Mouse (Mus musculus): ENCODE measurements at regions not wholly inside any gene's neighbourhood (a gene's known extent, or its start where the extent isn't known, plus 50 kb on each side); places are given as distances from the start of the nearest gene placed in this dataset.

GRCm38 (mm10) chr1:64374286-64375071 lies 158.0 kb upstream of the Creb1 start:
- intact Hi-C loops (cut with DNase I) = no loop called here

GRCm38 (mm10) chr1:64364095-64364494 lies 168.3 kb upstream of the Creb1 start:
- intact Hi-C loops (cut with DNase I) = no loop called here

- intact Hi-C loops (cut with DNase I) = no loop called here
Measured at GRCm38 (mm10) chr1:64361959-64362638, 170.3 kb upstream of the Creb1 start.

GRCm38 (mm10) chr1:64343268-64343667 lies 189.2 kb upstream of the Creb1 start:
- intact Hi-C loops (cut with DNase I) = no loop called here

GRCm38 (mm10) chr1:64341596-64341995 lies 190.8 kb upstream of the Creb1 start:
- intact Hi-C loops (cut with DNase I) = no loop called here

GRCm38 (mm10) chr1:64338575-64338961 lies 193.9 kb upstream of the Creb1 start:
- intact Hi-C loops (cut with DNase I) = no loop called here

- intact Hi-C loops (cut with DNase I) = no loop called here
Measured at GRCm38 (mm10) chr1:64337619-64338574, 194.5 kb upstream of the Creb1 start.

GRCm38 (mm10) chr1:64331566-64331965 lies 200.9 kb upstream of the Creb1 start:
- intact Hi-C loops (cut with DNase I) = no loop called here

- intact Hi-C loops (cut with DNase I) = no loop called here
Measured at GRCm38 (mm10) chr1:64330721-64331120, 201.7 kb upstream of the Creb1 start.

GRCm38 (mm10) chr1:64322197-64322596 lies 200.1 kb upstream of the Klf7 start:
- intact Hi-C loops (cut with DNase I) = loop anchor here (10.0 kb wide), 1 partner anchor 93 kb away; no protein-coding TSS in a partner anchor

GRCm38 (mm10) chr1:64319155-64319582 lies 197.1 kb upstream of the Klf7 start:
- intact Hi-C loops (cut with DNase I) = no loop called here

GRCm38 (mm10) chr1:64318440-64319154 lies 196.5 kb upstream of the Klf7 start:
- intact Hi-C loops (cut with DNase I) = no loop called here

GRCm38 (mm10) chr1:64317032-64317636 lies 195.1 kb upstream of the Klf7 start:
- intact Hi-C loops (cut with DNase I) = no loop called here

- intact Hi-C loops (cut with DNase I) = no loop called here
Measured at GRCm38 (mm10) chr1:64311371-64311770, 189.3 kb upstream of the Klf7 start.

- intact Hi-C loops (cut with DNase I) = no loop called here
Measured at GRCm38 (mm10) chr1:64308560-64308959, 186.5 kb upstream of the Klf7 start.

- intact Hi-C loops (cut with DNase I) = no loop called here
Measured at GRCm38 (mm10) chr1:64308088-64308487, 186.0 kb upstream of the Klf7 start.

- intact Hi-C loops (cut with DNase I) = no loop called here
Measured at GRCm38 (mm10) chr1:64305427-64306213, 183.5 kb upstream of the Klf7 start.

- intact Hi-C loops (cut with DNase I) = loop anchor here (5.0 kb wide), 2 partner anchors 144 to 181 kb away; partner anchors contain the start of gene Klf7
Measured at GRCm38 (mm10) chr1:64302833-64303358, 180.8 kb upstream of the Klf7 start.

GRCm38 (mm10) chr1:64301530-64302061 lies 179.5 kb upstream of the Klf7 start:
- intact Hi-C loops (cut with DNase I) = loop anchor here (5.0 kb wide), 2 partner anchors 146 to 179 kb away; partner anchors contain the start of gene Klf7

All from adrenal gland (tissue).